Mouse (Mus musculus) erythroid progenitor cell, adult 5-6 weeks (primary cell): ENCODE measurements around the gene Mcoln3. TPM values are rescaled to one million over a fixed set of nuclear protein-coding genes. Genes with fewer than 3 reads are reported as not detected.

Experiments used
- ATAC-seq: replicated peaks from 2 replicates; pipeline ENCODE4 v1.8.0; 2016; ENCODE audit warnings: moderate number of reproducible peaks, mild to moderate bottlenecking, moderate TSS enrichment, inconsistent platforms; ENCODE audit not compliant: poor library complexity, low FRiP score, severe bottlenecking
- total RNA-seq, 2 experiments: library from RNA; stranded (forward) in 1 of 2; stranded (reverse) in 1 of 2; fragments of 150-400 nt in 1 of 2; fragments of 186-747, 209-891 nt in 1 of 2; gene quantifications; 2 replicates each; pipeline versions ENCODE4 v1.2.3 to v1.2.4; 2015 to 2017; ENCODE audit warnings: low replicate concordance in 2 of 2

Gene Mcoln3
- total RNA-seq, 2 experiments from 2014 or later, result not detected

DNA sequence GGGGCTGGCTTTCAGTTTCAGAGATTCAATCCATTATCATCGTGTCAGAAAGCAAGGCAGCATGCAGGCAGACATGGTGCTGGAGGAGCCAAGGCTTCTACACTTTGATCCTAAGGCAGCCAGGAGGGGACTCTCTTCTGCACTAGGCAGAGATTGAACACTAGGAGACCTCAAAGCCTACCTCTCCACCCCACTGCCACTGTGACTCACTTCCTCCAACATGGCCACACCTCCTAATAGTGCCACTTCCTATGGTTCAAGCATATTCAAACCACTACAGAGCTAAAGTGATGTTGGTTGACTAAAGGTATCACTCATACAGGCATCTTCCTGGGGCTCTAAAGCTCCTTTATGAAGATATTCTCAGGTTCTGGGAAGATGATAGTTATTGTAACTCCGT, 42.1 kb downstream of the Mcoln3 start:
- no peak for ATAC-seq

DNA sequence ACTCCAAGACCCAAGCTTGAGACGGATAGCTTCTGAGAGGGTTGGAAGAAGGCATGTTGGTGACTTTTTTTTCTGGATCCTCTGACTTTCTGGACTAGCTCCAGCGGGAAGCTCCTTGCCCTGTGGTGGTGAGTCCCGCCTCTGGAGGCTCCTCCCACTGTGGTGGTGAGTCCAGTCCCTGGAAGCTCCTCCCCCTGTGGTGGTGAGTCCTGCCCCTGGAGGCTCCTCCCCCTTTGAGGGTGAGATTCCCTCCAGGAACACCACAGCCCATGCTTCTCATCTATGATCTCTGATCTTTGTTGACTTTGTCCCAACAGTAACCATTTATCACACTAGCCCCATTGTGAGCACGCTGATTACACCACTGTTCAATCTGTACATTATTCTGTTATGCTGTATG, 44.9 kb downstream of the Mcoln3 start:
- ATAC-seq, result no peak

DNA sequence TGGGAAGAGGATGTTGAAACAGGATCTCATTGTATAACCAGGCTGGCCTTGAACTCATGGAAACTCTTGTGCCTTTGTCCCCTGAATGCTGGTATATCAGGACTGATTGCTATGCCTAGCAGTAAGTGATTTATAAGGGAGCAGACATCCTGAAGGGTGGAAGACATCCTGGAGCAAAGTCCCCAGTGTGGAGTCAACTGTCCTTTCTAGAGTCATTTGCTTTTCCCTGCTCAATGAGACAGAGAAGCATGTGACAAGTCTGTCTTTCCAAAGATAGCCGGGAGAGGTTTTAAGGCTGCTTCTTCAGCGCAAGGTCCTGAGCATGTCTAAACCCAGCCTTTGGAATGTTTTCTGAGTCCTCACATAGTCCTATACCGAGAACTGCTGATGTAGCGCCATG, 52.1 kb downstream of the Mcoln3 start:
- no peak for ATAC-seq

DNA sequence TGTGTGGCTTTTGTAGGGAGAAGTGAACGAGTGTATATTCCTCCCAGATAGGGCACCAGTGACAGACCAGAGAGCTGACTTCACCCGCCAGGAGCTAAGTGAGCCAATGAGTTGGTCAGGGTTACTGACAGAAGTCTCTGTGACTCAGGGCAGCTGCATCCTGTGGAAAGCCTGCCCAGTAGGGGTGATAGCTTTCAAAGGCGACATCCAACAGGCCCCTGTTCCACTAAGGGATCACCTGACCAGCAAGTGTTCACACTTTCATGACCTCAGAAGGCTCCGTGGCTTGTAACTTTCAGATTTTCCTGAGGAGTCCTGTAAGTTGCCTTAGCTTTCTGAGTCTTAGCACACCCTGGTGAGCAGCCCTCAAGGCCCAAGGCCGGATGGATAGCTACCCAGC, 55.8 kb downstream of the Mcoln3 start:
- no peak for ATAC-seq

DNA sequence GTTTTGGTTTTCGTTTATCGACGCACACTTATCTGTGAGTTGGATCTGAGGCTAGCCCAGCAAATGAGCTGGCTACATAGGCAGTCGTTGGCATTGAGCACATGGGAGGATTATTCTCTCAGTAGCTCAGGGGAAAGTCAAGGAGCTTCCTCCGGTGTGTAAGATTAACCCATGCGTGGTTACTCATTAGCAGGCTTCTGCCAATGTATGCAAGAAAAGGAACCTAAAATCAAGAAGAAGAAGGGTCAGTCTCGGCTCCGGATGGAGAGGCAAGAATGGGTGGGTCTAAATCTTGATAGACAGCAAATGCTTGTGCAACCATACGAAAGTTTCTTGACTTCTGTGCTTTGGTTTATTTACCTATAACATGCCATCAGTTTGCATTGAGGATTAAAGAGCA, 57.0 kb downstream of the Mcoln3 start:
- no peak for ATAC-seq

DNA sequence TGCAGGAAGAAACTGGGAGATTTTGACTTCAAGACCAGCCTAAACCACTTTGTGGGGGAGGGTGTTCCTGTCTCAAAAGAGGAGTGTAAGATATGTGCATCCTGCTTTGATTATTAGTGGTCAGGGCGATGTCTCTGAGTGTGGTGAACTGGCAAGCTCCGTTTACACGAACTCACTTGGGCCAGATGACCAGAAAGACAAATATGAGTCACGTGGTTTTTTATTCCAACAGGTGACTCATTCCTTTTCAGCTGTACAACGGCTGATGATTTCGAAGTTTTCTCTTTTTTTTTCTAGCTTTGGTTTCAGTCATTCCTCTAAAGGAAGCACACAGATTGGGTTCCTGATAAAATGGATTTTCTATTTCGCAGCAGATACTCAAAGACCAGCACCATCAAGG, 60.0 kb downstream of the Mcoln3 start:
- no peak for ATAC-seq

DNA sequence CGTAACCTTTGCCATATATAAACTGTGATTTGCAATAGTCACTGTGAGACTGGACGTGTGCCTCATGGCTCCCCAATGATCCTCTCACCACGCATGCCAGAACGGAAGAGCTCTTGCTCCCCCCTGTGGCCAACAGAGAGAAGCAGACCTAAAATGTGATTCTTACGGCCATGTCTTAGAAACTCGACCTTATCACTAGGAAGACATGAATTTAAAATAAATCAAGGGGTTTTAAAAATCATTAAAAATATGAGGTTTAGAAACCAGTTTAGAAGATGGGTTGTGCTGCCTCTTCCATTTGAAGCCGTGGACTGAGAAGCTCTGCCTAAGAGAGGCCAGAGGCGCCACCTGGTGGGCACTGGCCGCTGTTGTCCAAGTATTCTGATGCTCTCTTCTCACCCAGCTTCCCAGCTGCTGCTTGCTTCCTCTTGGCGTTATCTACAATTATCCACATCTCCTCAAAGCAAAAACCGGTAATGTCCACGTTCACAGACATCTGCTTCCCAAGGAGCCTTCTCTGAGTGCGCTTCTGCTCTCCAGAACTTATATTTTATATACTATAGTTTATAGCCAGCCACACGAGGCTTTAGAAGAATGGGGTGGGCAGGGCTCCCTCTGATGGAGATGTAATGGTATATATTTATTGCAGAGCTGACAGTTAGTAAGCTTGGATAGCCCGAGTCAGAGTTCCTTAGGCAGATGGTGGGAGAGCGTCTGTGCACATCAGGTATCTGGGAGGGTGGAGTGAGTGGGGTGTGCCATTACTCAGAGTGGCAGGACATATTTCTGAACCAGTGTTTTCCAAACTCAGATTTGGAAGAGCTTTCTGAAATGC, 60.7 kb downstream of the Mcoln3 start:
- ATAC-seq, result peak; percentile 79

DNA sequence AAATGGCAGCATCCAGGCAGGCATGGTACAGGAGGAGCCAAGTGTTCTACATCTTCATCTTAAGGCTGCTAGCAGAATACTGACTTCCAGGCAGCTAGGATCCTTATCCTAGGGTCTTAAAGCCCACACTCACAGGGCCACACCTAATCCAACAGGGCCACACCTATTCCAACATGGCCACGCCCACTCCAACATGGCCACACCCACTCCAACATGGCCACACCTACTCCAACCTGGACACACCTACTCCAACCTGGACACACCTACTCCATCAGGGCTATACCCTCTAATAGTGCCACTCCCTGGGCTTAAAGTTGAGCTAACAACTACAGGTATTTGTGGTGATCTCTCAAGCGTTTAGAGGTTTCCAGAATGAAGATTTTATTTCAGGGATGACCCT, 63.1 kb downstream of the Mcoln3 start:
- no peak for ATAC-seq

DNA sequence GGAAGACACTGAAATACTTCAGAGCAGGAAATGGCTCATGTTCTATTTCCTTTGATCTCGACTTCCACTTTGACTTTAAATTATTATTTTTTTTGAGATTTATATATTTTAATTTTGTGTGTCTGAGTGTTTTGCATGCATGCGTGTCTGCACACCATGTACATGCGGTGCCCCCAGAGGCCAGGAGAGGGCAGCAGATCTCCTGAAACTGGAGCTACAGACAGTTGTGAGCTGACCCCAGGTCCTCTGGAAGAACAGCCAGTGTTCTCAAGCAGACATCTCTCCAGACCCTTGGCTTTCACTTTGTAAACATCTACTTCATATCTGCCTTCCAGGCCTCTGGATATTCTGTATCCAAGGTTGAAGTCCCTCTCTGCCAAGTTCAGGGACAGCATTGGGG, 63.7 kb downstream of the Mcoln3 start:
- ATAC-seq, result no peak

DNA sequence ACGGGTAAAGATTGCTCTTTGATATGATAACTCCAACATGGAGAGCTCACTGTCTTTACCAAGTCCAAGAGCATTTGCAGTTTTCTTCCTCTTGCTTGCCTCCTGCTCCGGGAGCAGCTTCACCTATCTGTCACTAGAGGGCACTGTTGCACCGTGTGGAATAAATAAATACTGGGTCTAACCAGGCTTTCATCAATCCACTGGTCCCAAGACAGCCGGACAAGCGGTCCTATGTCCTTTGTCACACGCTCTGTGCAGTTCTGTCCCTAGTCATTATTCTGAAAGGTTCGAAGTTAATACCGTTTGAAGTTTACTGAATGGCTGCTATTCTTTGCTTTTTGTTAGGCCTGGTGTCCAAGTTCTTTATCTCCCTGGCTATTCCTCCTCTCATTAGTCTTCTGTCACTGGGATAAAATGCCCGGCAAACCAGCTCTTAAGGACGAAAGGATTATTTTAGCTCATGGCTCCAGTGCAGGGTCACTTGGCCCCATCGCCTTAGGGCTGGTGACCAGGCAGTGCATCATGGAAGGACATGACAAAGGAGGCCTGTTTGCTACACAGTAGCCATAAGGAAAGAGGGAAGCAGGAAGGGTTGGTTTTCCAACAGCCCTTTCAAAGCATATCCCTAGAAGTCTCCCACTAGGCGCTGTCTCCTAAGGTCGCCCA, 67.9 kb downstream of the Mcoln3 start:
- ATAC-seq, result 0 out of 2 replicates have a peak, but pooled peaks have one; percentile 53

DNA sequence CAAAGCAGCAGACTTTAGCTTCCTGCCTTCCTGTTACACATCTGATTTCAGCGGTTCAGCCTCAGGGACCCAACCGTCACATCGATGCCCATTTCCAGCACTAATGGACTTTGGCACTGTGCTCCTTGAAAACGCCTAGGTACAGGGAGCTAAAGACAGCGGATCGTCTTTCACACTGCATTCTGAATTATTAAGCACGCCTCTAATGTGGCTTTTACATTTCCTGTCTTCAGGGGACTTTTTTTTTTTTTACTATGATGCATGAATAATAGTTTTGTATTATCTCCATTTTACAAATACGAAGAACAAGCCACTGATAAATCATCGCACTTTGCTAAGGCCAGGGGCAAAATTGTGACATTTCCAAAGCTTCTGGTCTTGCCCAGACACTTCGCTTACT, 68.8 kb downstream of the Mcoln3 start:
- ATAC-seq, result no peak

DNA sequence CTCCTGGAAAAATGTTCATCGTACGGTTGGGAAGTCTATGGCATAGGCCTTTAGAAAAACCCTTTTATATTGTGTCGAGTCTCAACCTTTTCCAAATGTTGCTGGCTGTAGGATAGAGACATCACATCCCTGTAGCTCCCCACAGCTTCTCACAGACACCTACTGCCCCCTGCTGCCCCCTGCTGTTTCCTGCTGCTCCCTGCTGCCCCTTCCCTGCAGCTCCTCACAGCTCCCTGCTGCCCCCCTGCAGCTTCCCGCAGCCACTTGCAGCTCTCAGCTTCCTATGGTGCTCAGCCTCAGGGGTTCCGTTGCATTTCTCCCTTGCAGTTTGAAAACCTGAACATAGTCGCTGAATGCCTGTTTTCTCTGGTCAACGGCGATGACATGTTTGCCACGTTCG, 72.7 kb downstream of the Mcoln3 start:
- ATAC-seq, result no peak

Other genes starting within 250 kb of the Mcoln3 start
- gene Bcl10, start 194.6 kb upstream of the Mcoln3 start, total RNA-seq (2015; ENCODE audit: low replicate concordance), result 13.4 and 31.7 TPM in 2 replicates
- gene Bcl10, start 194.6 kb upstream of the Mcoln3 start, total RNA-seq (2017; ENCODE audit: low replicate concordance), result 9.5 and 26.3 TPM in 2 replicates
- gene 2410004B18Rik, start 179.4 kb upstream of the Mcoln3 start, total RNA-seq (2015; ENCODE audit: low replicate concordance), result 27.0 and 27.7 TPM in 2 replicates
- gene 2410004B18Rik, start 179.4 kb upstream of the Mcoln3 start, total RNA-seq (2017; ENCODE audit: low replicate concordance), result 11.3 and 14.4 TPM in 2 replicates
- not detected in 2 replicates for gene Syde2, start 129.6 kb upstream of the Mcoln3 start, total RNA-seq (2015; ENCODE audit: low replicate concordance)
- gene Syde2, start 129.6 kb upstream of the Mcoln3 start, total RNA-seq (2017; ENCODE audit: low replicate concordance), result 0.39 TPM in 1 of 2 replicates, not detected in the other
- gene Wdr63, start 9.3 kb upstream of the Mcoln3 start, total RNA-seq (2015; ENCODE audit: low replicate concordance), result not detected in 2 replicates
- not detected in 2 replicates for gene Wdr63, start 9.3 kb upstream of the Mcoln3 start, total RNA-seq (2017; ENCODE audit: low replicate concordance)
- gene Mcoln2, start 32.4 kb downstream of the Mcoln3 start, total RNA-seq (2015; ENCODE audit: low replicate concordance), result 1.4 TPM in 1 of 2 replicates, not detected in the other
- gene Mcoln2, start 32.4 kb downstream of the Mcoln3 start, total RNA-seq (2017; ENCODE audit: low replicate concordance), result 1.9 and 6.5 TPM in 2 replicates
- gene Lpar3, start 103.5 kb downstream of the Mcoln3 start, total RNA-seq (2015; ENCODE audit: low replicate concordance), result not detected in 2 replicates
- gene Lpar3, start 103.5 kb downstream of the Mcoln3 start, total RNA-seq (2017; ENCODE audit: low replicate concordance), result not detected in 2 replicates